Mouse (Mus musculus) natural killer cell, adult 2 months (primary cell): ENCODE data around the gene Tex29.

Experiments used
- DNase-seq, 2 experiments: peaks; one replicate each; pipeline ENCODE4 v3.0.0; 2022; ENCODE audit warnings: low spot score in 2 of 2

Tex29 gene

DNA sequence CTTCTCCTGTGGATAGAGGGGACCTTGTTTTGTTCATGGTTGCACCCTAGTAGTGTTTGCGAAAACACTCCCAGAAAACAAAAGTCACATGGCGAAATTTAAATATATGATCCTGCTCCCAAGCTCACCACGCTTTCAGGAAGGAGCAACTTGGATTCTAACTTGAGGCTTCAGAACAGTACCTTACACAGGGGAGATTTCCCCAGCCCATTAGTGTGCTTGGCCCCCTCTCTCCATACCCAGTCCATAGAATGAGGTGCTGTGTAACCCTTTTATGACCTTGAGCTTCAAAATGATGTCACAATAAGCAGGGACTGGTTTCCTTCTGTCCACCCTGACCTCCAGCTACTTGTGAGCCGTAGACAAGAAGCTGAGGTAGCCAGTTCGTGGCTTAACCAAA is at the start of gene Tex29:
Gene Tex29, plus strand, starts transcription at position 301 of the 400 bp plus-strand sequence.
- no peak for DNase-seq

DNA sequence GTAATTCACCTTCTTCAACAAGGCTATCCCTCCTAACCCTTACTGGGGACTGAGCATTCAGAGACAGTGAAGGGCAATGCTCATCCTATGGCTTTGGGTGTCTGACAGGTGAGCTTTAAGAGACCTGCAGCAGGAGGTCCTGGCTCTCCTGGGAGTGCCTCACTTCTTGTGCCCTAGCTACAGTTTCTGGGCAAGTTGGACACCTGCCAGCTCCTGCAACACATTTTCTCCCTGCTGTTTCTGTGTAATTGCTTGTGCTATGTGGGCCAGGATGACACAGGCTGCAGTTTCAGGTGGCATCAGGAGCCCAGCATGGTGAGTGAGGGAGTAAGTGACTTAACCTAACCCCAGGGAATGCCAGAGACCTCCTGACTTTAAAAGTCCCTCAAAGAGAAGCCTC is 45.3 kb upstream of the Tex29 start:
- DNase-seq: no peak

DNA sequence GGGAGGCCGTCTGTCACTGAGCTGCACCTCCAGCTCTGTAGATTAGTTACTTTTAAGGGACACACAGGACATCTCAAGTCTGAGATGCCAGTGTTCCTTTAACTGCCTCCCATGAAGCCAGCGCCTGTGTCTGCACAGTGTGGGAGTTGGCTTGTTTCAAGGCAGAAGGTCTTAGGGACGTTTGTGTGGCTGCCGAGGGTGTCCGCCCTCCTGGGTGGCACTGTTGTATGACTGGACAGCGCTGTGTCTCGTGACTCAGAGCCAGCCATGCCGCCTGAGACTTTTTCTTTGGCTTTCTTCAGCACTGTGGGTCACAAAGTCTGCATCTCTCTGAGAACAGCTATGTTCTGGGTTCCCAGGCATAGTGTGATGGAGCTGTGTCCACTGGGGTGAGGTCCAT is 43.1 kb upstream of the Tex29 start:
- no peak for DNase-seq

GRCm38 (mm10) chr8:11797729-11798479 is 42.4 kb upstream of the Tex29 start:
- no peak for DNase-seq

GRCm38 (mm10) chr8:11798480-11798867 is 41.8 kb upstream of the Tex29 start:
- no peak for DNase-seq

DNA sequence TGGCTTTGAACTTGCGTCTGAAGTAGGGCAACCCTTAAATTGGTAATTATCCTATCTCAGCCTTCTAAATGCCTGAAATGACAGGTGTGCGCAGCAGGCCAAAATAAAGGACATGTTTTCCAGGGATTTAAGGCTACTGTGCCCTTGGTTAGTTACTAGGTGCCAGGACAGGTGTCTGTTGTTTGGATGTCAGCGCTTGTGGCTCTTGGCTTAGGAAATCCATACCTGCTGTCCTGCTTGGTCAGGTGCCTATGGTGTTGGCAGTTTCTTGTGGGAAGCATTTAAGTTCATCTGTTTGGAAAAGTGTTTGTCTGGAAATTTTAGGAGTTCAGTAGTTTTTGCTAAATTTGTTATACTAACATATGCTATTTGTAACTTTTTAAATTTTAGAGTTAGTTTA is 41.2 kb upstream of the Tex29 start:
- DNase-seq: no peak

DNA sequence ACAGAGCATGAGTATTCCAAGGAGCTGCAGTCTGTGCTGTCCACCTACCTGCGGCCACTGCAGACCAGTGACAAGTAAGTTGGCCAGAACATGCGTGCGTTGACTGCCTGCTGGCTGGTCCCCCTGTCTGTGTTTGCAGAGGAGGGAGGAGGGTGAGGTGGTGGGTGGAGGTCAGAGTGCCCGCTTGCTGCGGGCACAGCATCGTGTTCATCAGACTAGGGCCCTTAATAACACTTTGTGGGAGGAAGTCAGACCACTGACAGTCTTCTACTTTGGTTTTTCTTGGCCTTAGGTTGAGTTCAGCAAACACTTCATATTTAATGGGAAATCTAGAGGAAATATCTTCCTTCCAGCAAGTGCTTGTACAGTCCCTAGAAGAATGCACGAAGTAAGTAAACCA is 39.8 kb upstream of the Tex29 start:
- DNase-seq: no peak

- no peak for DNase-seq
These were observed 38.7 kb upstream of the Tex29 start for GRCm38 (mm10) chr8:11801571-11801970.

GRCm38 (mm10) chr8:11804914-11805313 is 35.4 kb upstream of the Tex29 start:
- no peak for DNase-seq

GRCm38 (mm10) chr8:11806252-11806651 is 34.0 kb upstream of the Tex29 start:
- DNase-seq: no peak

- DNase-seq: no peak
These were observed 32.9 kb upstream of the Tex29 start for GRCm38 (mm10) chr8:11807361-11807760.

GRCm38 (mm10) chr8:11808047-11808446 is 32.2 kb upstream of the Tex29 start:
- no peak for DNase-seq

DNA sequence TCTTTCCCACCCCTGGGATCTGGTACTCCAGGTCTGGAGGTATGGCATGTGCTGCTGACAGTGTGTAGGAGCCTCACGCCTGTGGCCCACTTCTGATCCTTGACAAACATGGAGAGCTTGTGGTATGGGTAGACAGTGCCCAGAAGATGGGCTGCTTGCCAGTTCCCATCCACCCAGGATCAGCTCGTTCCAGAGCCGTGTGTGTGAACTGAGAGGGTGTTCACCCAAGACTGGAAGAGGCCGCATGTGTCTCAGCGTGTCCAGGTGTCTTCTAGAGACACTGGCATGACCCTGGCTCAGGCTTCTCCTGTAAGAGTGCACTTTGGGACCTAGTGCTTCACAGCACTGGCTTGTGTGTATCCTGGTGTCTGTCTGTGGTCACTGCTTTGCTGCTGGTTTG is 29.8 kb upstream of the Tex29 start:
- no peak for DNase-seq

GRCm38 (mm10) chr8:11813801-11814200 is 26.5 kb upstream of the Tex29 start:
- DNase-seq: no peak

DNA sequence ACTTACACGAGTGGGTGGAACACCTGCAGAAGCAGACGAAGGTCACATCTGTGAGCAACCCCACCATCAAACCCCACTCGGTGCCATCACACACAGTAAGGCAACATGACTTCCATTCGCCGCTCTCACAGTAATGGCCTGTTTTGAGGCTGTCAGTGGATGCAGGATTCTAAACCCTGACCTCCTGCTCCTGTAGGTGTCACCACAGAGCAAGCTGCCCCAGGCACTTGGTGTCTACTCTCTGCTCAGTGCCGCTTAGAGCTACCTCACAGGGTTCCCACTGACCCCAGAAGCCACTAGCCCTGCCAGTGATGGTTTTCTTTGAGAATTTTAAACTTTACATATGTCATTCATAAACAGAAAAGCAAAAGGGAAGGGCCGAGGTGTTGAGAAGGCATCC is 25.1 kb upstream of the Tex29 start:
- DNase-seq: no peak

GRCm38 (mm10) chr8:11820136-11820535 is 20.1 kb upstream of the Tex29 start:
- no peak for DNase-seq

GRCm38 (mm10) chr8:11820568-11820967 is 19.7 kb upstream of the Tex29 start:
- no peak for DNase-seq

GRCm38 (mm10) chr8:11821451-11822206 is 18.6 kb upstream of the Tex29 start:
- no peak for DNase-seq

- no peak for DNase-seq
These were observed 17.7 kb upstream of the Tex29 start for GRCm38 (mm10) chr8:11822550-11823060.

DNA sequence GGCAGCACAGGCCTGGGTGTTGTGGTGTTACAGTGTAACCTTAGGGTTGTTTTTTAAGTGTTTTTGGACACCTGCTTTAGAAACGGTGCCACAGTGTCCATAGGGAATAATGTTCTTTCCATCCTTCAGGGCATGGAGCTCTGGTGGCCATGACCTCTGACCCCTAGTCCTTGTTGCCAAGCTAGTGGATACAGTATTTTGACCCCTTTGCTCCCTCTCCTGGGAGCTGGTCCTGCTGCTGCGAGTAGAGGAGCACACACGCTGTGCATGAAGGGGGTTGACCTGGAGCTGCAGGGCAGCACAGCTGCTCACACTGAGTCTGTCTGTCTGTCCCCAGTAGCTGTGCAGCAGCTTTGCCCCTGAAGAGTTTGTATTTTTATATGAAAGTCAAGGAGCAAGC is 14.5 kb upstream of the Tex29 start:
- DNase-seq: no peak

- DNase-seq: no peak
These were observed 13.0 kb upstream of the Tex29 start for GRCm38 (mm10) chr8:11827312-11827711.

DNA sequence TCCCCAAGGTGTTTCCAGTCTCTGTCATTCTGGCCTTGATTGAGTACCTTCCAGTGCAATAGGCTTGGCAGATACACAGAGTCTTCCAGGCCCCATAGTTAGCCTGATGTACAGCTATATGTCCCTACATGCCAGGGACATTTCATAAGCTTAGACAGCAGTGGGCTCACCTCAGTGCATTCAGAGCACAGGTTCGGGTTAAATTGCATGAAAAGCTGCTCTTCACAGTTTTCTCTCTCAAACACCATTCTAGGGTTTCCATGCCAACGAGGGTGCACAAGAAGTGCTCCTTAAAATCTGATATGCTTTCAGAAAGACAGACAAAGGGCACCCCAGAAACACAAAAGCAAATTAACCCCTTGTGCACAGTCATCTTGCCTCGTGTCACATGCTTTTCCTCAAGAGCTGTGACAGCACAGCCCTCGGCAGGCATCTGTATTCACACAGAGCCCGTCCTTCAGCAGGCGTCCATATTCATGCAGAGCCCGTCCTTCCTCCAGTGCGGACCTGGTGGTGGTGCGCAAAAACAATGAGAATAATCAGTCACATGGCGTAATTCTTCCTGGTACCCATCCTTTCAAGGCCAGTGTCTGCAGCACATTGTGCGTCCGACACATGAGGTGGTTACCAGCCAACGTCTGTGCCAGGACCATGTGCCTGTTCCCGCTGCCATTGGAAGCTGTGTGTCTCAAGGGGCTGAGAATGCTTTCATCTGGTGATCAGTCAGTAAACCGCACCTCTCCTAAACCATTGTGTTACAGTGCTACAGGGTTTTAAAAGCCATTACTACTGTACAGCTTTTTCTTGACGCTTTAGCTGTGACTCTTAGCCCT is 9.8 kb upstream of the Tex29 start:
- DNase-seq: no peak
